Mouse (Mus musculus) ovary, adult 18-20 months (tissue): Measurements from ENCODE around the gene Chga.

Experiments used
- DNase-seq: peaks from one replicate; pipeline ENCODE4 v3.0.0; 2022; ENCODE audit warnings: low spot score, mixed read lengths

Gene Chga

GRCm38 (mm10) chr12:102565086-102565485 is 10.3 kb downstream of the Chga start:
- DNase-seq: no peak

DNA sequence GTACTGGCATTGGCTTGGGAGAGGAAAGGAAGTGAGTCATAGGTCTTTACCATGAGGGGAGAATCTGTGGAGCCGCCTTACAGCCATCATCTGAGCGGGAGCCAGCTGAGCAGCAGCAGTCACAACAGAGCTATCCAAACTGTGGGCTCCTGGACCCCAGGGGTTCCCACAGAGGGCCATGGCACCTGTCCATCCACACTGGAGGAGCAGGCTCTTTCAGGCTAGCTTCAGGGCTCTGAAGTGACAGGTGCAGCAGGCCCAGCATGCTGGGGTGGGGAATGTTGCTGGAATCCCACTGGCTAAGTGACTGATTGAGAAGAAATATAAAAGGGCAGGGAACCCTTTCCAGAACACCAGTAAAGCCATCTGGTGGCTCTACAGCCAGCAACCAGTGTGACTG is 12.2 kb downstream of the Chga start:
- no peak for DNase-seq

DNA sequence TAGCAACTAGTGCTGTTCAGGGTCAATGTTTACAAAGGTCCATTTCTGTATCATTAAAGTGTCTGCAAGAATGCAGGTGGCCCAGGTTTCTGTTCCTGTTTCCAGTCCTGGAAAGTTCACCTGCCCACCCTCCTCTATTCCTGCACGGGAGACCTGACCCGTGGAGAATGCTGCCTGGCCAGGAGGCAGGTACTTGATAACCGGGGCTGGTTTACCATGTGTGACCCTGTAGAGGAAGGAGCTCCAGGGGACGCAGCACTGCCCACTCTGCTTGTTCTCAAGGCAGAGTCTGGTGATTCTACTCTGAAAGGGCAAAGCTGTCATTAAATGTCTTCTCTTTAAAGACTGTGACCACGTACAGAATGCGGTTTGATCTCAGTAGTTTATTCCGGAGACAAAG is 13.4 kb downstream of the Chga start:
- DNase-seq: no peak

DNA sequence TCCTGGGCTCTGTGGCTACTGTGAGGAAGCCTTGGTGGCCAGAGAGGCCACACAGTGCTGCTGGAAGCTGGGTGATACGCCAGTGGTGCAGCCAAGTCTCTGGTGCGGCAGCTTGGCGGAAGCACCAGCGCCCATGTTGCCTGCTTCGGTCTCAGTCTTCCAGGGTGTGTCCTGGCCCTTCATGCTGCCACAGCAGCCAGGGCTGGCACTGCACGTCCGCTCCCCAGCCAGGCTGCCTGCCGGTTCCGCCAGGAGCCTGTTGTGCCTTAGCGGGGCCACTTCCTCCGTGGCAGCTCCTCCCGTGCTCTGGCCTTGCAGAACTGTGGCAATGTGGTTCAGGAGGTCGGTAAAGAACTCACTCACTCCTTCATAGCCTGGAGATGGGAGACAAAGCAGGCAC is 15.3 kb downstream of the Chga start:
- DNase-seq: no peak

DNA sequence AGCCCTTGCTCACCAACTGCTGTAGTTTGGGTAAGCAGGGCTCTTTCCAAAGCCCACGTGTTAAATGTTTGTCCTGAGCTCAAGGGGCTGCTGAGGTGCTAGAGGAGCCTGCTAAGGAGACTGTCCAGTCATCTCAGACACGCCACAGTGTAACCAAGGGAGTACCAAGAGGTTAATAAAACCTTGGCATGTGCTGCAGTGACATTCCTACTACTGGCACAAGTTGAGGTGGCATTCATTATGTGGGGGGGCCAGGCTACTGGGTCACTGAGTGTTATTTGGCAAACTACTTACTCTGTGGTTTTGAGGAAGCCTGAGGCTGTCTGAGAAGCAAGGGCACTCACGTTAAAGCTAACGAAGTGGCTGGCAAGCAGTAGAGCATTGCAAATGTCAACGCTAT is 16.0 kb downstream of the Chga start:
- DNase-seq: no peak

- no peak for DNase-seq
These were observed 16.9 kb downstream of the Chga start for GRCm38 (mm10) chr12:102571666-102572065.

GRCm38 (mm10) chr12:102573036-102573435 is 18.3 kb downstream of the Chga start:
- DNase-seq: no peak

DNA sequence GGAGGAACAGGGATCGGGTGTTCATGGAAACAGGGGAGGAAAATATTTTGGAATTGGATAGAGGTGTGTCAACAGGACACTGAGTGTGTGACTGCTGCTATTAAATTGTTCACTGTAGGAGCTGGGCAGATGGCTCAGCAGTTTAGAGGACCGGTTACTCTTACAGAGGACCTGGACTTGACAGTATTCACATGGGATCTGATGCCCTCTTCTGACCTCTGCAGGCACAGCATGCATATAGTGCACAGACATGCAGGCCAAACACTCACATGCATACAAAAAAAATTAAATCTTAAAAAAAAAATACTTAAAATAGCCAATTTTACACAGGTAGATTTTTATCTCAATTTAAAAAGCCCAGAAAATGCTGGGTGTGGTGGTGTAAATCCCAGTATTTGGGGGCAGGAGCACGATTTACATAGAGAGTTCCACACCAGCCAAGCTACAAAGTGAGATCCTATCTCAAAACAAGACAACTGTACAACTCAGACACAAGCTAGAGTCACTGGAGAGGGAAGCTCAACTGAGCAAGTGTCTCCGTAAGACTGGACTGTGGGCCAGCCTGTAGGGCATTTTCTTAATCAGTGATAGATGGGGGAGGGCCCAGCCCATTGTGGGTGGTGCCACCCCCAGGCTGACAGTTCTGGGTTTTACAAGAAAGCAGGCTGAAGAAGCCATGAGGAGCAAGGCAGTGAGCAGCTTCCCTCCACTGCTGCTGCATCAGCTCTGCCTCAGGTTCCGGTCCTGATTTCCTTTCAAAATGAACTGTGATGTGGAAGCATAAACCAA is 21.0 kb downstream of the Chga start:
- DNase-seq: no peak

DNA sequence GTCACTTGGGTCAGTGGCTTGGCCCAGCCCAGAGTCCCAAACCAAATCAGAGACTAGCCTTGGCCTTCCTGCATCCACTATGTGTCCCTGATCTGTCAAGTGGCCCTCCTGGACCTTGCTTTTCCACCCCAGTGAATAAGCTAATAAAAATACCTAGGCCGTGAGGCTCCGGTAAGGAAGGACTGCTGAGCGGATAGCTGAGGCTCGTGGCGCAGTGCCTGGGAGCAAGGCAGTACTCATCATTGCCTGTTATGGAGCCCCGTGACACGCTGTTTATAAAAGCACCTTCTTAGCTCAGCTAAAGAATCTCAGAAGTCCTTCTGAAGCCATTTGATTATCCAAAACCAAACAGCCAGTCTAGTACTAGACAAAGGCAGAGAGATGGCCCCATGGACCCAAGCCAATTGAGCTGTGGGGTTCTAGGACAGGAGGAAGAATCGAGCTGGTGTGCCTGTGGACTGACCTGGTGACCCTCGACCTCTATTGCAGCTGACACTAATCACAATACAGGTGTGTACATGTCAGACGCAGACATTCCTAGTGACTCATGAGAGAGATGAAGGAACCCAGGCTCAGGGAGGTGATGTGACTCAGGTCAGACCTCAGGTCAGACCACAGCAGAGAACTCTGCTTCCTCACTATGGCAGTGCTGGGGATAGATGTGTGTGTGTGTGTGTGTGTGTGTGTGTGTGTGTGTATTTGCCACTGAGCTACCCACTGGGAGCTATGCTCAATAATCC is 22.1 kb downstream of the Chga start:
- DNase-seq: no peak

DNA sequence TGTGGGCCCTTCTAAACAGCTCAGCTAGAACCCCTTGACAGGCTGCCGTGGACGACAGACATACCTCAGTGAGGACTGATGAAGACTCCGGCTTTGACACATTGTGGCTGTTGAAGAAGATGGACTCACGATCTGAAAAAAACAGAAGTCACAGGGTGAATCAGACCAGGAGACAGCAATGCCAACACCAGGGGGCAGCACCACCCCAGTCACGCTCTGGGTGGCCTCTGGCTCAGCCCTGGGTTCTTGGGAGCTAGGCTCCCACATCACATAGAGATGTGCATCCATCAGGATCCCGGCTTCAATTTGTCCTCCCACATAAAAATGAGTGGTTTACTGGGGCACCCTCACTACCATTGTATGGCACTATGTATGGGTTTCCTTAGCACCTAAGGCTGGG is 24.3 kb downstream of the Chga start:
- DNase-seq: peak; percentile 26

- no peak for DNase-seq
These were observed 26.9 kb downstream of the Chga start for GRCm38 (mm10) chr12:102581579-102582196.

DNA sequence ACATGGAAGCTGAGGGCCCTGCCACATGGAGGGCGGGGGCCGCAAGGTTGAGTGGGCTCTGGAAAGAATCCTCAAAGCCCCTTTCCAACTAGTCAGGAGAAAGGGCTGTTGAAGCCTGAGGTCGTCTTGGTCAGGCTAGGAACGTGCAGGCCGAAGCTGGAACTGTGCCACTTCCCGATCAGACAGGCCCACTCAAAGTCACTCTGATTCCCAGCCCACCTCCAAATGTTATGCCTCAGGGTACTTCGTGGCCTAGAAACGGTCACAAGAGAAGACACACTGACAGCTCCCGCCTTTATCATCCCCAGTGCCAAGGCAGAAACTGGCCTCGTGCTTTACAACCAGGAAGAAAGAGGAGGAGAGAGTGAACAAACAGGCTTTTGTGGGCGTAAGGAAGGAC is 27.7 kb downstream of the Chga start:
- DNase-seq: no peak

DNA sequence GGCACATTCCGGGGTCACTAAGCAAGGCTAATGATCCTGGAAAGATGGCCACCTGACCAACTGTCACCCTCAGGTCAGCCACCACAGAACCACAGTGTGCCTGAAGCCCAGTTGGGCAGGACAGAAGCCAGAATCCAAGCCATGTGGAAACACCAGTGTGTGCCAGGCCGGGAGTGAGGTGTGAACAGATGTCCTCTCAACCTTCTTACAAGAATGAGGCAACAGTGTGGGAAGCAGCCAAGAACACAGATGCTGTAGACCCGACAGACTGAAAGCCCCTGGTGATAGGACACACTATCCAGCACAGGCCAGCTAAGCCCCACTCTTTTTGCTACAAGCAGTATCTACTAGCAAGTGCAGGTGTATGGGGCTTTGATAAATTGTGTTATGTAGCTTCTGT is 30.6 kb downstream of the Chga start:
- DNase-seq: no peak

GRCm38 (mm10) chr12:102586286-102586881 is 31.6 kb downstream of the Chga start:
- no peak for DNase-seq

GRCm38 (mm10) chr12:102587106-102587505 is 32.3 kb downstream of the Chga start:
- DNase-seq: no peak

DNA sequence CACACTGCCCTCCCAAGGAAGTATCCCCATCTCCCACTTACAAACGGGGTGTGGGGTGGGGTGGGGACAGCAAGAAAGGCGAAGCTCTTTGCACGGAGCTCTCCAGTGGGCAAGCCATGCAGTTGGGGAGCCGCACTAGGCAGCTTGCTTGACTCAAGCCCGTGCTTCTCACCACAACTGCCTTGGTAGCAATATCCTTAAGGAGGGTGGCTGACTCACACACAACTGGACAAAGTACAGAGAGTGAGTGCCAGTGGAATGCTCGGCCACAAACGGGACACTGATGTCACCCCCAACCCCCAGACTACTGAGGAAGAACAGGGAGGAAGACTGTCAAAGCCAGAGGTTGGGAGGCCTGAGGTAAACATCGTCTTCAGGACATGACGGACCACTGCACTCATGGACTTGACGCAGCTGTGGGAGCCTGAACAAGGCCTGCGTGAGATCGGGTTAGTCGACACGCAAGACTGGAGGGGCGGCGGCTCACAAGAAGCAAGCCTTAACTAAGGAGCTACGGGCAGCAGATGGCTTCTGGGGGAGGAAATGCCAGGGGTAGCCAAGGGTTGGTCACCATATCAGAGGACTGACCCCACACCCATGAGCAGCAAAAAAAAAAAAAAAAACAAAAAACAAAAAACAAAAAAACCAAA is 36.1 kb downstream of the Chga start:
- DNase-seq: no peak

- DNase-seq: no peak
These were observed 38.9 kb downstream of the Chga start for GRCm38 (mm10) chr12:102593699-102594098.

DNA sequence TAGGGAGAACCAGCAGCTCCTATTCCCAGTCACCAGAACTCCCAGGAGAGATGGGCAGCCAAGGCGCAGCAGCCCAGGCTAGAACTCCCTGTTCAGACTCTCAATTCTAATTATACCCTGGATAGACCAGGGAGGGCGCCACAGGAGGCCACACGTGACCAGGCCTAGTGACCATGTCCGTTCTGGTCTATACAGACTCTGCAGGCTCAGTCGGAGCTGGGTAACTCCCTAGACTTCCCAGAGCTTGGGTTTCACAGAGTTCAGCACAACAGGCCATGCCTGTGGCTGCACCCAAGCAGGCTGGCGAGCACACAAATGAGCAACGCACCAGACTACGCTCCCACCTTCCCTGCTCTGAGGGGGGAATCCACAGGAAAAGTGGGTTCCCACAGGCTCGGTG is 39.9 kb downstream of the Chga start:
- DNase-seq: no peak

- DNase-seq: no peak
These were observed 41.6 kb downstream of the Chga start for GRCm38 (mm10) chr12:102596410-102596809.

DNA sequence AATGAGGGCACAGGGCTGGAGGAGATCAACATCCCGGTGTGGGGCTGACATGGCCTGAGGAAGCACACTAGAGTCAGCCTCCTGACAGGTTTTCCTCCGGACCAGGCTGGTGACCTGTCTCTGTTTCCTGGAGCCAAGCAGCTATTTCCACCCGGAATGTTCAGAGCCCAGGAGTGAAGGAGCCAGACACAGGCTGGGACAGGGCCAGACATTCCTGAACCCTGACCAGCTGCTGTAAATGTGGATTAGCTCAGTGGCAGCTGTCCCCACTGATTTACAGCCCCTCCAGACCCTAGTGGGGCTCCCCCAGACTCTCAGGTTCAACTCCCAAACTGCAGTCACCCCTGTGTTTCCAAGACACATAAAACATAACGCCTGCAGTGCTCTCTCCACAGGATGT is 42.7 kb downstream of the Chga start:
- no peak for DNase-seq

DNA sequence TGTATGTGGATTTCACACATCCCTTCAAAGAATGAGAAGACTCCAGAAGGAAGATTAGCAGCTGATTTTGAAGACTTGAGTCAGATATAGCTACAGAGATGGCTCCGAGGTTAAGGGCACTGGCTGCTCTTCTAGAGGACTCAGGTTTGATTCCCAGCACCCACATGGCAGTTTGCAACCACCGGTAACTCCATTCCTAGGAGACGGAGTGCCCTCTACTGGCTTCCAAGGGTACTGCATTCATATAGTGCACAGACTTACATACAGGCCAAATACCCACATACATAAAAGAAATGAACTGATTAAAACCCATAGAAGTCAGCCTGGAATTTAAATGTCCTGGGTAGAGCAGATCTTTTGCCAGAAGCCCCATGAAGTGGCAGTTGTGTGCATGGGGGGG is 43.8 kb downstream of the Chga start:
- no peak for DNase-seq

GRCm38 (mm10) chr12:102599801-102600200 is 45.0 kb downstream of the Chga start:
- no peak for DNase-seq
